Mouse (Mus musculus): ENCODE measurements at regions not wholly inside any gene's neighbourhood (a gene's known extent, or its start where the extent isn't known, plus 50 kb on each side); places are given as distances from the start of the nearest gene placed in this dataset.
"Not testable (repeated sequence)": the region's sequence is repeated elsewhere in the genome, so short reads cannot be mapped to it uniquely, and the experiment has no call there.

- DNase-seq (ENCODE audit: low spot score in 2 of 2): peak; percentile 12 to 85
These were observed 779.7 kb downstream of the Cetn3 start for GRCm38 (mm10) chr13:82562576-82562975.

GRCm38 (mm10) chr13:82570925-82571324, 788.0 kb downstream of the Cetn3 start:
- intact Hi-C loops (cut with DNase I): no loop called here
- peak in 1 of 2 experiments; percentile 62 for DNase-seq (ENCODE audit: low spot score in 2 of 2)

More at GRCm38 (mm10) chr13:82562576-82562975, 779.7 kb downstream of the Cetn3 start:
- intact Hi-C loops (cut with DNase I): loop anchor here (5.0 to 10.0 kb wide), 3 partner anchors 128 to 620 kb away; no protein-coding TSS in a partner anchor

GRCm38 (mm10) chr13:82577937-82578336, 795.1 kb downstream of the Cetn3 start:
- intact Hi-C loops (cut with DNase I): no loop called here
- DNase-seq (ENCODE audit: low spot score in 2 of 2): peak in 1 of 2 experiments; percentile 19

GRCm38 (mm10) chr13:82586335-82586734, 803.5 kb downstream of the Cetn3 start:
- peak in 1 of 2 experiments; percentile 55 for DNase-seq (ENCODE audit: low spot score in 2 of 2)

DNA sequence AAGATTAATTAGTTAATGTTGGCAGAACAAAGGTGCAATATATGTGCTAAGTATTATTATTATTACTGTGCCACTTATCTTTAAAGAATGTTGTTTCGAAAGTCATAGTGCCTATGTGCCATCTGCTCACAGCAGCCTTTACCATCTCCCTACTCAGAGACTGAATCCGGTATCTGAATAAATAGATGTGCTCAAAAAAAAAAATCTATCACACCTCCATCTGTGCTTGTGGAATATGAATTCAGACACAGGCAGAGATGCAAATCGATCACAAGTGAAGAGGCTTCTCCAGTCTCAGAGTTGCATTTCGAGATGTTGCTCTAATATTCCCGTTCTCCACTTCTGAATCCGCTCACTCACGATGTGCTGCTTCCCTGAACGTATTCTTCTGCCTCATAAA, 811.0 kb downstream of the Cetn3 start:
- DNase-seq (ENCODE audit: low spot score in 2 of 2): peak; percentile 17 to 79
- intact Hi-C loops (cut with DNase I): loop anchor here (5.0 kb wide), 1 partner anchor 313 kb away; no protein-coding TSS in a partner anchor

More at GRCm38 (mm10) chr13:82586335-82586734, 803.5 kb downstream of the Cetn3 start:
- intact Hi-C loops (cut with DNase I): no loop called here

- intact Hi-C loops (cut with DNase I): no loop called here
- DNase-seq (ENCODE audit: low spot score in 2 of 2): no peak
These were observed 812.7 kb downstream of the Cetn3 start for GRCm38 (mm10) chr13:82595566-82595965.

- intact Hi-C loops (cut with DNase I): not testable (repeated sequence)
These were observed 823.0 kb downstream of the Cetn3 start for GRCm38 (mm10) chr13:82605868-82606267.

GRCm38 (mm10) chr13:82619005-82619653, 836.3 kb downstream of the Cetn3 start:
- DNase-seq (ENCODE audit: low spot score in 2 of 2): peak; percentile 14 to 22
- intact Hi-C loops (cut with DNase I): no loop called here

More at GRCm38 (mm10) chr13:82605868-82606267, 823.0 kb downstream of the Cetn3 start:
- not testable (repeated sequence) for DNase-seq (ENCODE audit: low spot score in 2 of 2)

- intact Hi-C loops (cut with DNase I): no loop called here
- DNase-seq (ENCODE audit: low spot score in 2 of 2): no peak
These were observed 837.2 kb downstream of the Cetn3 start for GRCm38 (mm10) chr13:82620036-82620435.

DNA sequence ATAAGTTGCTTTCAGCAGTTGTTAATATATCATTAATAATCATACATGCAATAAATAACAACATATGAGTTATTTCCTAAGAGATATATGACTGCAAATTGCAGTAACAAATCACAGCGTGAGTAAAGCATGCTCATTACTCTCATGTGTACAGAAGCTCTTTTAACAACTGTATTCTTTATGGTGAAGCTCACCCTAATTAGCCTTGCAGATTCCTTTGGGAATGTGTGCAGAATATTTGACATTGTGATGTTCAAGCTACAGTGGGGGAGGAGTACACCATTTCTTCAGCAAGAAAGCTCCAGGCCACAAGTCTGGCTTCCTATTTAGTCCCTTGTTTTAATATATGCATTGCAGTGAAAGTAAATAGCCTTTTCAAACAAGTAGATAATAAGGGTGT, 837.9 kb downstream of the Cetn3 start:
- no peak for DNase-seq (ENCODE audit: low spot score in 2 of 2)
- intact Hi-C loops (cut with DNase I): no loop called here

DNA sequence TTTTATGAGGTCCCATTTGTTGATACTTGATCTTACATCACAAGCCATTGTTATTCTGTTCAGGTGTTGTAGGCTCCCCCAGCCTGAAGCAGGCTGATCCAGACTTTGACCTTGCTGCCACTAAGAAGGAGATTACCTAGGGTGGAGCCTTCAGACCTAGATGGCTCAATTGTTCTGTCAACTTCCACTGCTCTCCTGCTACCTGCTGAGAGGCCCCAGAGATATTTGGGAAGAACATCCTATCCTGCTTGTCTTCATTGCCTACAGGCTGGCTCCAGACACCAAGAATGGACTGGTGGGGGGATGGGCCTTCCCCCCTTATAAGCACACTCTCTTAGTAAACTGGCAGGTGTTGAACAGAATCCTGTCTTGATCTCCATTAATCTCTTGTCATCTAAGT, 845.9 kb downstream of the Cetn3 start:
- intact Hi-C loops (cut with DNase I); DNase-seq (ENCODE audit: low spot score in 2 of 2): not testable (repeated sequence)

Data from left cerebral cortex, postnatal 25 days (tissue).